ENCODE assay signal across 7 mouse cellular contexts in the genomic region with DNA sequence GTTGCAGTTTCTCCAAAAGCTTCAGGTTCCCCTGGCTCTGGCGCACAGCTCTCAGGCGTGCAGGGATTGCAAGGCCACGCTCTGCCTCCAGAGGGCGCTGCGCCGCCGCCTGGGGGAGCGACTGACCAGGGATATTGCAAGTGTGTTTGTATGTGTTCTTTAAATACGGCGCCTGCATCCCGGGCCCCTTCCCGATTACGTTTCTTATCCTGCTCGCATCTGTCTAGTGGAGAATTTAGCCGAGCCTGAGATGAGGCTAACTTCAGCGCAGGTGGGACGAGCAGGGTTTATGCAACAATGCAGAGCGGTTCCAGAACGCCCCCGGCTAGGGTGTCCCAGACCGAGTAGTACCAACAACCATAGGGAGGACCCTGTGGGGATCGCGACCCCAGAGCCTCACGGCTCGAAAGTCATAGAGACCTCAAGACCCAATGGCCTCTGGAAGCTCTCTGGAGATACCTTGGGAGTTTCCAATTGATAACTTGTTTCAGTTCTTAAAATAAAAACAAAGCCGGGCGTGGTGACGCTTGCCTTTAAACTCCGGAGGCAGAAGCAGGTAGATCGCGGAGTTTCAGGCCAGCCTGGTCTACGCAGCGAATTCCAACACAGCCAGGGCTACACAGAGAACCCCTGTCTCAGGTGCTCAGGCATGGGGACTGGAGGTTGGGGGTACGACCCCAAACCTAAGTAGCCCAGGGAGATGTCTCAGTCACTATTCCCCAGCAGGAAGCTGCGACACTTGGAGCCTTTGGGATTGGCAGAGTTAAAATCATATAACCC.
A peak's percentile ranks its signal among the peaks of the same experiment; 100 is the strongest.
DNase-seq lines count a peak whose midpoint lies in the region; ATAC-seq and TF ChIP-seq lines count a peak whose summit lies in the region.

No protein-coding gene starts in this region.

- H3K9me3 ChIP-seq in intestine, embryonic 15.5 days, result no peaks in the 10 kb centered on the region
- no peaks in the 10 kb centered on the region for H3K9me3 ChIP-seq in limb, embryonic 10.5 days (replicated peaks)
- H3K9me3 ChIP-seq in midbrain, embryonic 12.5 days, result no peaks in the 10 kb centered on the region

- H3K4me3 ChIP-seq in intestine, embryonic 15.5 days (replicated peaks), result peak overlapping the region; percentile 51
- H3K4me3 ChIP-seq in limb, embryonic 10.5 days, result peak overlapping the region; percentile 59
- peak overlapping the region; percentile 54 for H3K4me3 ChIP-seq in midbrain, embryonic 12.5 days
- H3K4me3 ChIP-seq in small intestine, adult 2 months (ENCODE audit: low read depth, low read length), result peak overlapping the region; percentile 77

- ATAC-seq in intestine, embryonic 15.5 days, result peak; percentile 90
- ATAC-seq in midbrain, embryonic 12.5 days (ENCODE audit: low FRiP score, low read depth), result peak; percentile 77

- TF ChIP-seq CTCF in small intestine, adult 2 months (IDR thresholded peaks at IDR 0.05; ENCODE audit: extremely low read depth, insufficient read length, insufficient replicate concordance, low read depth, low read length), result peak; percentile 99

- peak; percentile 44; the same call in 1 of the 2 replicates for TF ChIP-seq POLR2A in small intestine, adult 2 months (IDR thresholded peaks at IDR 0.05; ENCODE audit: low read depth, low read length)

- peaks cover 8% of the 10 kb centered on the region; the same call in 1 of the 2 replicates for H3K4me1 ChIP-seq in intestine, embryonic 15.5 days (replicated peaks)
- H3K4me1 ChIP-seq in limb, embryonic 10.5 days, result peaks cover 20% of the 10 kb centered on the region
- 0 out of 2 replicates have a peak, but pooled peaks cover 2% of the 10 kb centered on the region for H3K4me1 ChIP-seq in midbrain, embryonic 12.5 days
- peaks cover 18% of the 10 kb centered on the region for H3K4me1 ChIP-seq in small intestine, adult 2 months (ENCODE audit: control insufficient read depth, insufficient read depth, insufficient read length, low read length)

- WGBS in intestine, embryonic 15.5 days, result under 1% methylated on average over 35 of the region's 35 CpGs
- under 1% methylated on average over 35 of the region's 35 CpGs for WGBS in limb, embryonic 10.5 days
- under 1% methylated on average over 35 of the region's 35 CpGs for WGBS in midbrain, embryonic 12.5 days
- WGBS in small intestine, adult 2 months, result under 1% methylated on average over 35 of the region's 35 CpGs

- no peaks in the 10 kb centered on the region for H3K36me3 ChIP-seq in intestine, embryonic 15.5 days
- no peaks in the 10 kb centered on the region for H3K36me3 ChIP-seq in limb, embryonic 10.5 days
- H3K36me3 ChIP-seq in midbrain, embryonic 12.5 days, result no peaks in the 10 kb centered on the region
- H3K36me3 ChIP-seq in small intestine, adult 2 months (ENCODE audit: control insufficient read depth, insufficient read depth, low read length), result no peaks in the 10 kb centered on the region

- peak overlapping the region; percentile 53 for H3K9ac ChIP-seq in intestine, embryonic 15.5 days
- H3K9ac ChIP-seq in midbrain, embryonic 12.5 days (replicated peaks), result peak overlapping the region; percentile 54

- no peak overlapping the region for H3K27ac ChIP-seq in intestine, embryonic 15.5 days
- peak overlapping the region; percentile 26; the same call in 1 of the 2 replicates for H3K27ac ChIP-seq in limb, embryonic 10.5 days
- H3K27ac ChIP-seq in midbrain, embryonic 12.5 days (replicated peaks), result no peak overlapping the region
- H3K27ac ChIP-seq in small intestine, adult 2 months (ENCODE audit: insufficient read depth, low read depth, low read length), result no peak overlapping the region

- intact Hi-C loops in gastrocnemius, postnatal 36 days (cut with DNase I), result loop anchor here (2.0 to 10.0 kb wide), 4 partner anchors 87 to 460 kb away; a partner anchor contains a TSS

- DNase-seq in adrenal gland, postnatal 10 days, result peak; percentile 95
- peak; percentile 83 for DNase-seq in embryo, embryonic 11.5 days (ENCODE audit: low read depth, low spot score)
- DNase-seq in gastrocnemius, postnatal 36 days, result peak; percentile 79 to 81
- peak; percentile 97 for DNase-seq in limb, embryonic 10.5 days (ENCODE audit: low spot score)

- H3K4me2 ChIP-seq in intestine, embryonic 15.5 days (replicated peaks), result peak overlapping the region; percentile 96
- H3K4me2 ChIP-seq in midbrain, embryonic 12.5 days (replicated peaks), result peak overlapping the region; percentile 80

- H3K27me3 ChIP-seq in intestine, embryonic 15.5 days (replicated peaks), result no peaks in the 10 kb centered on the region
- peaks cover 22% of the 10 kb centered on the region; the same call in 1 of the 2 replicates for H3K27me3 ChIP-seq in limb, embryonic 10.5 days (ENCODE audit: low read depth, poor library complexity, severe bottlenecking)
- H3K27me3 ChIP-seq in midbrain, embryonic 12.5 days, result peaks cover 25% of the 10 kb centered on the region
- H3K27me3 ChIP-seq in small intestine, adult 2 months (ENCODE audit: control insufficient read depth, insufficient read depth, low read length), result no peaks in the 10 kb centered on the region
